Mouse (Mus musculus) MEL (cell line): ENCODE measurements around the gene Whamm.

Experiments used
- CTCF ChIP-seq, 3 experiments: IDR thresholded peaks in 2 of 3; conservative IDR thresholded peaks in 1 of 3; 2 replicates each; pipeline ENCODE4 v1.5.1; 2011 to 2012; ENCODE audit warnings: low read length in 3 of 3, low read depth in 2 of 3, mild to moderate bottlenecking in 2 of 3, improper control_type of control experiment in 1 of 3, inconsistent platforms in 1 of 3, mixed read lengths in 1 of 3, moderate library complexity in 1 of 3; ENCODE audit not compliant: control insufficient read depth in 1 of 3, insufficient read depth in 1 of 3, poor library complexity in 1 of 3, severe bottlenecking in 1 of 3
- E2F4 ChIP-seq: IDR thresholded peaks from 2 replicates; pipeline ENCODE4 v1.6.1; 2011; ENCODE audit warnings: low read depth, low read length, improper control_type of control experiment, borderline replicate concordance
- POLR2A ChIP-seq, 2 experiments: IDR thresholded peaks; 2 replicates each; pipeline ENCODE4 v1.6.1; 2011 to 2012; ENCODE audit warnings: low read length in 2 of 2, mild to moderate bottlenecking in 2 of 2, control low read depth in 1 of 2, improper control_type of control experiment in 1 of 2, low read depth in 1 of 2, moderate library complexity in 1 of 2; ENCODE audit not compliant: control insufficient read depth in 1 of 2, insufficient read depth in 1 of 2, poor library complexity in 1 of 2
- SMC3 ChIP-seq: IDR thresholded peaks from 2 replicates; pipeline ENCODE4 v1.6.1; 2011; ENCODE audit warnings: low read depth, low read length, improper control_type of control experiment
- USF1 ChIP-seq: IDR thresholded peaks from 2 replicates; pipeline ENCODE4 v1.6.1; 2014; ENCODE audit warnings: low read depth, mild to moderate bottlenecking, inconsistent platforms, low read length, improper control_type of control experiment, moderate library complexity

GRCm38 (mm10) chr7:81565381-81566055, 5.5 kb upstream of the Whamm start:
- TF ChIP-seq USF1 (no peak), SMC3 (no peak), E2F4 (no peak), CTCF (IDR thresholded peaks at IDR 0.05 in 2 of 3, conservative IDR thresholded peaks at IDR 0.05 in 1 of 3; ENCODE audit: control insufficient read depth in 1 of 3, insufficient read depth in 1 of 3, low read depth in 2 of 3, low read length in 3 of 3, poor library complexity in 1 of 3, severe bottlenecking in 1 of 3) (no peak), POLR2A (IDR thresholded peaks at IDR 0.05; ENCODE audit: control insufficient read depth in 1 of 2, insufficient read depth in 1 of 2, low read depth in 1 of 2, low read length in 2 of 2, poor library complexity in 1 of 2) (no peak)
